Comparison of ENCODE assay signal across 32 mouse cellular contexts in the genomic region with DNA sequence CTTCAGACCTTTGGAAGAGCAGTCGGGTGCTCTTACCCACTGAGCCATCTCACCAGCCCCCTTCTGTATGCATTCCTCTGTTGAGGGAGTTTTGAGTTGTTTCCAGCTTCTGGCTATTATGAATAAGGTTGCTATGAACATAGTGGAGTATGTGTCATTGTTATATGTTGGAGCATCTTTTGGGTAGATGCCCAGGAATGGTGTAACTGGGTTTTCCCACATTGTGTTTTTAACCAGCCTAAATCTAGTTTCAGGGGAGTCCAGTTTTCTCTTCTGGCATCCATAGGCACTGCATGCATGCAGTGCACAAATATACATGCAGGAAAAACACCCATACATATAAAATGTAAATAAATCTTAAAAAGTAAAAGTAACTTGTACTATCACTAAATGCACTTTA.
DNase-seq lines count a peak whose midpoint lies in the region; ATAC-seq and TF ChIP-seq lines count a peak whose summit lies in the region.
"Had no signal": no experiment of that assay in that cellular context is flagged by ENCODE, and none has a peak within 500 bp of the region (broad histone marks: within the 10 kb centered on the region; RNA-seq: fewer than 3 reads in every experiment).

No protein-coding gene starts in this region.

- TF ChIP-seq CTCF in layer of hippocampus, adult 2 months (conservative IDR thresholded peaks at IDR 0.05) = no peak
- no peak for TF ChIP-seq CTCF in forebrain, postnatal 0 days (IDR thresholded peaks at IDR 0.05; ENCODE audit: low read depth)

- H3K27me3 ChIP-seq in forebrain, postnatal 0 days (ENCODE audit: insufficient read depth, low read length) = no peaks in the 10 kb centered on the region
- H3K27me3 ChIP-seq: embryonic facial prominence, embryonic 12.5 days; heart, embryonic 12.5 days; hindbrain, embryonic 13.5 days; limb, embryonic 13.5 days; lung, embryonic 15.5 days; midbrain, embryonic 15.5 days; neural tube, embryonic 15.5 days; stomach, embryonic 15.5 days had no signal

- H3K4me3 ChIP-seq in layer of hippocampus, adult 2 months = no peak overlapping the region
- H3K4me3 ChIP-seq in forebrain, postnatal 0 days (ENCODE audit: low read depth, low read length) = no peak overlapping the region
- H3K4me3 ChIP-seq: embryonic facial prominence, embryonic 12.5 days; gastrocnemius, adult 2 months; heart, embryonic 12.5 days; hindbrain, embryonic 13.5 days; limb, embryonic 13.5 days; lung, embryonic 15.5 days; midbrain, embryonic 10.5 days; midbrain, embryonic 15.5 days; neural tube, embryonic 15.5 days; stomach, embryonic 15.5 days had no signal

- H3K9ac ChIP-seq in forebrain, postnatal 0 days = no peak overlapping the region
- H3K9ac ChIP-seq: embryonic facial prominence, embryonic 12.5 days; heart, embryonic 12.5 days; hindbrain, embryonic 13.5 days; limb, embryonic 13.5 days; lung, embryonic 15.5 days; midbrain, embryonic 15.5 days; neural tube, embryonic 15.5 days; stomach, embryonic 15.5 days had no signal

- H3K27ac ChIP-seq in layer of hippocampus, adult 2 months = no peak overlapping the region
- no peak overlapping the region for H3K27ac ChIP-seq in forebrain, postnatal 0 days (ENCODE audit: low read depth, low read length)
- H3K27ac ChIP-seq: embryonic facial prominence, embryonic 12.5 days; gastrocnemius, adult 2 months; hindbrain, embryonic 13.5 days; limb, embryonic 13.5 days; lung, embryonic 15.5 days; midbrain, embryonic 10.5 days; midbrain, embryonic 15.5 days; neural tube, embryonic 15.5 days; stomach, embryonic 15.5 days had no signal

- ATAC-seq in forebrain, postnatal 0 days = no peak
- ATAC-seq: forebrain, embryonic 14.5 days; intestine, postnatal 0 days; midbrain, embryonic 15.5 days had no signal

- intact Hi-C loops in left cerebral cortex, postnatal 25 days (cut with DNase I) = loop anchor here (5.0 kb wide), 1 partner anchor 308 kb away; no protein-coding TSS in a partner anchor

- no peaks in the 10 kb centered on the region for H3K9me3 ChIP-seq in forebrain, postnatal 0 days (ENCODE audit: low read length)
- H3K9me3 ChIP-seq: embryonic facial prominence, embryonic 12.5 days; heart, embryonic 12.5 days; limb, embryonic 13.5 days; lung, embryonic 15.5 days; midbrain, embryonic 10.5 days; midbrain, embryonic 15.5 days; neural tube, embryonic 15.5 days; stomach, embryonic 15.5 days had no signal

- H3K4me1 ChIP-seq in forebrain, postnatal 0 days (ENCODE audit: insufficient read depth) = no peaks in the 10 kb centered on the region
- H3K4me1 ChIP-seq: embryonic facial prominence, embryonic 12.5 days; heart, embryonic 12.5 days; hindbrain, embryonic 13.5 days; limb, embryonic 13.5 days; lung, embryonic 15.5 days; midbrain, embryonic 10.5 days; midbrain, embryonic 15.5 days; neural tube, embryonic 15.5 days; stomach, embryonic 15.5 days had no signal

- peak; percentile 16 to 40 for DNase-seq in layer of hippocampus, adult 2 months (ENCODE audit: low spot score in 2 of 2)
- no peak for DNase-seq in layer of hippocampus, postnatal 25 days (ENCODE audit: extremely low spot score in 1 of 2, low spot score in 1 of 2)
- DNase-seq in right cerebral cortex, adult 18-20 months = peak; percentile 14
- no peak for DNase-seq in right cerebral cortex, postnatal 4 days
- DNase-seq in left cerebral cortex, postnatal 25 days (ENCODE audit: low spot score in 2 of 2) = peak; percentile 4 to 85
- no peak for DNase-seq in T-cell, adult 2 months (ENCODE audit: low spot score)
- no peak for DNase-seq in forebrain, postnatal 0 days
- DNase-seq: adrenal gland, adult 8-10 months; B cell, adult 2 months; cerebellum, adult 8-10 months; embryo, embryonic 11 days; gastrocnemius, adult 2 months; gastrocnemius, postnatal 36 days; heart, adult 18-20 months; heart, postnatal 4 days; kidney, adult 9 months; kidney, postnatal 10 days; retina, postnatal 1 day; thymus, adult 18-20 months; thymus, postnatal 25 days had no signal

- H3K4me2 ChIP-seq in forebrain, postnatal 0 days (ENCODE audit: low read depth) = no peak overlapping the region
- H3K4me2 ChIP-seq: embryonic facial prominence, embryonic 12.5 days; heart, embryonic 12.5 days; hindbrain, embryonic 13.5 days; limb, embryonic 13.5 days; liver, embryonic 11.5 days; lung, embryonic 15.5 days; midbrain, embryonic 15.5 days; neural tube, embryonic 15.5 days; stomach, embryonic 15.5 days had no signal

- no peaks in the 10 kb centered on the region for H3K36me3 ChIP-seq in forebrain, postnatal 0 days (ENCODE audit: insufficient read depth)
- H3K36me3 ChIP-seq: embryonic facial prominence, embryonic 12.5 days; heart, embryonic 12.5 days; hindbrain, embryonic 13.5 days; limb, embryonic 13.5 days; lung, embryonic 15.5 days; midbrain, embryonic 10.5 days; midbrain, embryonic 15.5 days; neural tube, embryonic 15.5 days; stomach, embryonic 15.5 days had no signal

- 85% methylated on average over 1 of the region's 1 CpGs for WGBS in forebrain, postnatal 0 days

Comparison
In these comparisons a context has a peak if more than half of its experiments do, and no peak if none do; other contexts are left out.
1. DNase-seq: peak in layer of hippocampus, adult 2 months (2 of 2), right cerebral cortex, adult 18-20 months (single experiment) and left cerebral cortex, postnatal 25 days (2 of 2); none in layer of hippocampus, postnatal 25 days (0 of 2), right cerebral cortex, postnatal 4 days (single experiment), T-cell, adult 2 months (single experiment) and forebrain, postnatal 0 days (single experiment).